ENCODE assay signal across 11 mouse cellular contexts in the genomic region with DNA sequence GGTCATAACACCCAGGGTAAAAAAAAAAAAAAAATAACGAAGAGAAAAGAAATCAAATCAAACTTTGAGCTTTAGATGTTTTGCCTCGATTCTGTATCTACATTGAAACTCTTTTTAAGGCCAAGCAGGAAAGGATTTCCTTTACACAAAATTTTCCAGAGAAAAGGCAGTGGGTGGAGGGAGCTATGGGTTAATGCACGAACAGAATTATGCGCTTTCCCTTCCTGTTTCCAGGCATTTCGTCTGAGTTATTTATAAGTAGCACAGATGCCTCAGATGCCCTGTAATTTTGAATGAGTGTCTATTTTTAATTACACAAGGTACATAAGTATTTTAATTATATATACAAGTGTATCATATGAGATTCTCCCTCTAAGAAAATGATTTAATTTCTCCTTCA.
"Had no signal": no experiment of that assay in that cellular context is flagged by ENCODE, and none has a peak within 500 bp of the region (broad histone marks: within the 10 kb centered on the region; RNA-seq: fewer than 3 reads in every experiment).

No protein-coding gene starts in this region.

- DNase-seq: lung, adult 18-20 months; lung, embryonic 14.5 days; lung, postnatal 10 days; lung, postnatal 4 days; retina, postnatal 1 day; right cerebral cortex, postnatal 25 days; right cerebral cortex, postnatal 4 days; spleen, adult 18-20 months; thymus, adult 2 months; thymus, postnatal 25 days; thymus, postnatal 4 days had no signal
